Mouse (Mus musculus): ENCODE results near the gene 8030411F24Rik. TPM values are rescaled to one million over a fixed set of nuclear protein-coding genes. Genes with fewer than 3 reads are reported as not detected.
"Not testable (repeated sequence)": the region's sequence is repeated elsewhere in the genome, so short reads cannot be mapped to it uniquely, and the experiment has no call there.

The 8030411F24Rik gene
- polyA plus RNA-seq, 1 experiment from 2014 or later: not detected

GRCm38 (mm10) chr2:148754310-148754846 is 27.4 kb upstream of the 8030411F24Rik start:
- WGBS: 70% methylated on average over 1 of the region's 1 CpGs
- DNase-seq (no peak), ATAC-seq (ENCODE audit: insufficient read depth) (no peak)
- Histone ChIP-seq H3K27ac (ENCODE audit: low read depth) (no peak overlapping the region), H3K4me2 (no peak overlapping the region), H3K9ac (no peak overlapping the region), H3K27me3 (ENCODE audit: insufficient read depth, low read length) (no peaks in the 10 kb centered on the region), H3K36me3 (ENCODE audit: insufficient read depth) (no peaks in the 10 kb centered on the region), H3K4me1 (ENCODE audit: insufficient read depth) (no peaks in the 10 kb centered on the region), H3K9me3 (ENCODE audit: low read depth, low read length) (no peaks in the 10 kb centered on the region), H3K4me3 (ENCODE audit: low read depth, low read length) (no peak overlapping the region)
- no peak for TF ChIP-seq CTCF (IDR thresholded peaks at IDR 0.05; ENCODE audit: low read depth)

DNA sequence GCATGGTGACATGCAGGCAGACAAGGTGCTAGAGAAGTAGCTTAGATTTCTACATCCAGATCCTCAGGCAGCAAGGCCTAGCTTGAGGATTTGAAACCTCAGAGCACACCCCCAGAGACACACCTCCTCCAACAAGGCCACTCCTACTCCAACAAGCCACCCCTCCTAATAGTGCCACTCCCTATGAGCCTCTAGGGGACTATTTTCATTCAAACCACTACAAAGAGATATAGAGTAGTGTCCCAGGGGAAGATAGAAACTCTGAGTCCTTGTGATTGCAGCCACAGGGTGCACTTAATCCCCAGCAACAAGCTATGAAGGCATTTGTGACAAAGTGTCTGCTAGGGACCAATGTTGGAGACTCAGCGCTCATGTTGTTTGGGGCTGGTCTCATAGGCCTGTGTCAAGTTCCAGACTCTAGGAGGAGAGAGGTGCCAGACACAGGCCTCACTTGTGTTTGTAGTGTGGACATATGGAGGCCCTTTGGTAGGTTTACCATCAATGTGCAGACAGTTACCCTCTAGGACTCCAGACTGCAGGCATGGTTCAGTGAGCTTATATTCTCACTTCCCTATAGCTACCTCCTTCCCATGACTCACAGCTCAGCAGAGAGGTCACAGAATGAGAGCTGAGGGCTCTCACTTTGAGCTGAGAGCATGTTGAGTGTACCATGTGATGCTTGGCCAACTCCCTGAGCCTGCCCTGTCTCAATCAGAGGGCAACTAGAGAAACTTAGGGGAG is 18.0 kb upstream of the 8030411F24Rik start:
- WGBS: 90% methylated on average over 1 of the region's 1 CpGs
- no peak for ATAC-seq (ENCODE audit: insufficient read depth)
- no peak for TF ChIP-seq CTCF (IDR thresholded peaks at IDR 0.05; ENCODE audit: low read depth)

GRCm38 (mm10) chr2:148771397-148771796 is 10.4 kb upstream of the 8030411F24Rik start, which contains the start of gene Cst11:
Cst11 (minus strand) TSS chr2:148771497.
- H3K36me3 ChIP-seq (ENCODE audit: insufficient read depth); H3K4me3 ChIP-seq (ENCODE audit: low read depth, low read length); H3K27ac ChIP-seq (ENCODE audit: low read depth); DNase-seq; H3K9ac ChIP-seq; H3K4me2 ChIP-seq; H3K4me1 ChIP-seq (ENCODE audit: insufficient read depth); H3K27me3 ChIP-seq (ENCODE audit: insufficient read depth, low read length); ATAC-seq (ENCODE audit: insufficient read depth); H3K9me3 ChIP-seq (ENCODE audit: low read depth, low read length): not testable (repeated sequence)
- WGBS: 74% methylated on average over 4 of the region's 4 CpGs

More for the DNA sequence above, 18.0 kb upstream of the 8030411F24Rik start:
- Histone ChIP-seq H3K9me3 (ENCODE audit: low read depth, low read length) (no peaks in the 10 kb centered on the region), H3K27me3 (ENCODE audit: insufficient read depth, low read length) (no peaks in the 10 kb centered on the region), H3K4me1 (ENCODE audit: insufficient read depth) (no peaks in the 10 kb centered on the region), H3K4me2 (no peak overlapping the region), H3K9ac (no peak overlapping the region), H3K4me3 (ENCODE audit: low read depth, low read length) (no peak overlapping the region), H3K27ac (ENCODE audit: low read depth) (no peak overlapping the region), H3K36me3 (ENCODE audit: insufficient read depth) (no peaks in the 10 kb centered on the region)
- DNase-seq: no peak

- no peak within 1 kb of the TSS for H3K4me3 ChIP-seq (ENCODE audit: low read depth, low read length)
- DNase-seq (no peak), ATAC-seq (ENCODE audit: insufficient read depth) (no peak)
- no peak within 1 kb of the TSS for H3K9ac ChIP-seq
- H3K27me3 ChIP-seq (ENCODE audit: insufficient read depth, low read length): no peaks in the 10 kb centered on the region
- H3K36me3 ChIP-seq (ENCODE audit: insufficient read depth): no peaks in the 10 kb centered on the region
- 87% methylated on average over 6 of the region's 6 CpGs for WGBS
- no peak within 1 kb of the TSS for H3K4me2 ChIP-seq
- no peak for TF ChIP-seq CTCF (IDR thresholded peaks at IDR 0.05; ENCODE audit: low read depth)
- no peak within 1 kb of the TSS for H3K27ac ChIP-seq (ENCODE audit: low read depth)
- H3K4me1 ChIP-seq (ENCODE audit: insufficient read depth): no peaks in the 10 kb centered on the region
- H3K9me3 ChIP-seq (ENCODE audit: low read depth, low read length): no peaks in the 10 kb centered on the region
Observed at GRCm38 (mm10) chr2:148789142-148789541, 7.3 kb downstream of the 8030411F24Rik start, which contains the start of gene Cst12. Cst12 (plus strand) TSS chr2:148789361.

DNA sequence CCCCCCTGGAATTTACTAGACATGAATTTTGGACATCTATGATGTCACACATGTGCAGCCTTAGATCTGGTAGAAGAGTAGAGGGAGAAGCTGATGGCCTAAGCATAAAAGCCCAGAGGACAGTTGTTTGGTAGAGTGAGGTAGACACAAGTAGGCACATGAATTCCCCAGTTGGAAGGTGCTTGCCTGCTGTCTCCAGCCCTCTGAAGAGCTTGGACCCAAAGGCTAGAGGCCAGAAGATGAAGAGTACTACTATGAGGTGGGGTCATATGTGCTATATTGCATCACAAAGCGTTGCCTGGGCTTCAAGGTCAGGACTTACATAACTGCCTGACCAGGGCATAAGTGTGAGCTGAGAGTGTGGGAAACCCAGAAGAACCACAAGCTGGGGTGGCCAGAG is 16.7 kb downstream of the 8030411F24Rik start, which contains the start of gene Cst8:
Cst8 (plus strand) TSS at position 301 of the 400 bp plus-strand sequence.
- no peaks in the 10 kb centered on the region for H3K27me3 ChIP-seq (ENCODE audit: insufficient read depth, low read length)
- no peaks in the 10 kb centered on the region for H3K4me1 ChIP-seq (ENCODE audit: insufficient read depth)
- H3K4me3 ChIP-seq (ENCODE audit: low read depth, low read length): no peak within 1 kb of the TSS
- no peak for TF ChIP-seq CTCF (IDR thresholded peaks at IDR 0.05; ENCODE audit: low read depth)
- no peaks in the 10 kb centered on the region for H3K9me3 ChIP-seq (ENCODE audit: low read depth, low read length)
- no peak for DNase-seq
- no peak within 1 kb of the TSS for H3K4me2 ChIP-seq
- ATAC-seq (ENCODE audit: insufficient read depth): no peak
- no peaks in the 10 kb centered on the region for H3K36me3 ChIP-seq (ENCODE audit: insufficient read depth)
- no peak within 1 kb of the TSS for H3K27ac ChIP-seq (ENCODE audit: low read depth)
- no peak within 1 kb of the TSS for H3K9ac ChIP-seq
- WGBS: 75% methylated on average over 1 of the region's 1 CpGs

GRCm38 (mm10) chr2:148801491-148801921 is 19.7 kb downstream of the 8030411F24Rik start:
- ATAC-seq (ENCODE audit: insufficient read depth) (no peak), DNase-seq (no peak)
- TF ChIP-seq CTCF (IDR thresholded peaks at IDR 0.05; ENCODE audit: low read depth): no peak

GRCm38 (mm10) chr2:148806696-148807095 is 24.9 kb downstream of the 8030411F24Rik start:
- TF ChIP-seq CTCF (IDR thresholded peaks at IDR 0.05; ENCODE audit: low read depth): no peak
- ATAC-seq (ENCODE audit: insufficient read depth): no peak
- DNase-seq: no peak

More at GRCm38 (mm10) chr2:148801491-148801921, 19.7 kb downstream of the 8030411F24Rik start:
- no peaks in the 10 kb centered on the region for H3K9me3 ChIP-seq (ENCODE audit: low read depth, low read length)
- no peak overlapping the region for H3K4me2 ChIP-seq
- WGBS: 51% methylated on average over 3 of the region's 3 CpGs
- no peaks in the 10 kb centered on the region for H3K36me3 ChIP-seq (ENCODE audit: insufficient read depth)
- no peak overlapping the region for H3K4me3 ChIP-seq (ENCODE audit: low read depth, low read length)
- H3K9ac ChIP-seq: no peak overlapping the region
- H3K27ac ChIP-seq (ENCODE audit: low read depth): no peak overlapping the region
- no peaks in the 10 kb centered on the region for H3K4me1 ChIP-seq (ENCODE audit: insufficient read depth)
- H3K27me3 ChIP-seq (ENCODE audit: insufficient read depth, low read length): no peaks in the 10 kb centered on the region

More at GRCm38 (mm10) chr2:148806696-148807095, 24.9 kb downstream of the 8030411F24Rik start:
- Histone ChIP-seq H3K9me3 (ENCODE audit: low read depth, low read length) (no peaks in the 10 kb centered on the region), H3K27me3 (ENCODE audit: insufficient read depth, low read length) (no peaks in the 10 kb centered on the region), H3K4me3 (ENCODE audit: low read depth, low read length) (no peak overlapping the region), H3K9ac (no peak overlapping the region), H3K36me3 (ENCODE audit: insufficient read depth) (no peaks in the 10 kb centered on the region), H3K27ac (ENCODE audit: low read depth) (no peak overlapping the region), H3K4me1 (ENCODE audit: insufficient read depth) (no peaks in the 10 kb centered on the region), H3K4me2 (no peak overlapping the region)
- WGBS: 72% methylated on average over 6 of the region's 6 CpGs
